Mouse (Mus musculus): ENCODE results near the gene Olfr593. TPM values are rescaled to one million over a fixed set of nuclear protein-coding genes. Genes with fewer than 3 reads are reported as not detected.

Olfr593 gene
- polyA plus RNA-seq, 1 experiment from 2014 or later, result not detected

Small RNAs within 50 kb of the gene (microRNA-seq; reads per million reads assigned to microRNA genes)
- gene Gm25171, result not detected

Other genes with a start within 250 kb of the Olfr593 start
- gene Olfr576, start 249.2 kb upstream of the Olfr593 start, polyA plus RNA-seq (2015; fragmentation: Nextera tagmentation; extraction: Ambion mirVana), result not detected in 2 replicates
- not detected in 2 replicates for gene Olfr577, start 235.9 kb upstream of the Olfr593 start, polyA plus RNA-seq (2015; fragmentation: Nextera tagmentation; extraction: Ambion mirVana)
- not detected in 2 replicates for gene Olfr578, start 222.5 kb upstream of the Olfr593 start, polyA plus RNA-seq (2015; fragmentation: Nextera tagmentation; extraction: Ambion mirVana)
- gene Olfr582, start 173.8 kb upstream of the Olfr593 start, polyA plus RNA-seq (2015; fragmentation: Nextera tagmentation; extraction: Ambion mirVana), result not detected in 2 replicates
- not detected in 2 replicates for gene Olfr583, start 160.6 kb upstream of the Olfr593 start, polyA plus RNA-seq (2015; fragmentation: Nextera tagmentation; extraction: Ambion mirVana)
- gene Olfr584, start 130.0 kb upstream of the Olfr593 start, polyA plus RNA-seq (2015; fragmentation: Nextera tagmentation; extraction: Ambion mirVana), result not detected in 2 replicates
- gene Olfr585, start 114.1 kb upstream of the Olfr593 start, polyA plus RNA-seq (2015; fragmentation: Nextera tagmentation; extraction: Ambion mirVana), result not detected in 2 replicates
- gene Olfr586, start 86.2 kb upstream of the Olfr593 start, polyA plus RNA-seq (2015; fragmentation: Nextera tagmentation; extraction: Ambion mirVana), result 0.04 TPM in 1 of 2 replicates, not detected in the other
- not detected in 2 replicates for gene Olfr588-ps1, start 71.0 kb upstream of the Olfr593 start, polyA plus RNA-seq (2015; fragmentation: Nextera tagmentation; extraction: Ambion mirVana)
- not detected in 2 replicates for gene Olfr589, start 55.5 kb upstream of the Olfr593 start, polyA plus RNA-seq (2015; fragmentation: Nextera tagmentation; extraction: Ambion mirVana)
- not detected in 2 replicates for gene Olfr591, start 33.5 kb upstream of the Olfr593 start, polyA plus RNA-seq (2015; fragmentation: Nextera tagmentation; extraction: Ambion mirVana)
- gene Olfr592, start 27.1 kb upstream of the Olfr593 start, polyA plus RNA-seq (2015; fragmentation: Nextera tagmentation; extraction: Ambion mirVana), result 0.04 TPM in 1 of 2 replicates, not detected in the other
- gene Olfr594, start 5.1 kb downstream of the Olfr593 start, polyA plus RNA-seq (2015; fragmentation: Nextera tagmentation; extraction: Ambion mirVana), result not detected in 2 replicates
- not detected in 2 replicates for gene Usp17ld, start 40.6 kb downstream of the Olfr593 start, polyA plus RNA-seq (2015; fragmentation: Nextera tagmentation; extraction: Ambion mirVana)
- not detected in 2 replicates for gene Olfr596, start 93.8 kb downstream of the Olfr593 start, polyA plus RNA-seq (2015; fragmentation: Nextera tagmentation; extraction: Ambion mirVana)
- not detected in 2 replicates for gene Olfr597, start 104.5 kb downstream of the Olfr593 start, polyA plus RNA-seq (2015; fragmentation: Nextera tagmentation; extraction: Ambion mirVana)
- not detected in 2 replicates for gene Olfr598, start 111.7 kb downstream of the Olfr593 start, polyA plus RNA-seq (2015; fragmentation: Nextera tagmentation; extraction: Ambion mirVana)
- not detected in 2 replicates for gene Olfr599, start 124.1 kb downstream of the Olfr593 start, polyA plus RNA-seq (2015; fragmentation: Nextera tagmentation; extraction: Ambion mirVana)
- gene Olfr600, start 137.8 kb downstream of the Olfr593 start, polyA plus RNA-seq (2015; fragmentation: Nextera tagmentation; extraction: Ambion mirVana), result not detected in 2 replicates
- gene Olfr601, start 150.8 kb downstream of the Olfr593 start, polyA plus RNA-seq (2015; fragmentation: Nextera tagmentation; extraction: Ambion mirVana), result not detected in 2 replicates
- not detected in 2 replicates for gene Olfr603, start 174.3 kb downstream of the Olfr593 start, polyA plus RNA-seq (2015; fragmentation: Nextera tagmentation; extraction: Ambion mirVana)
- gene Usp17lc, start 203.2 kb downstream of the Olfr593 start, polyA plus RNA-seq (2015; fragmentation: Nextera tagmentation; extraction: Ambion mirVana), result not detected in 2 replicates
- gene Olfr605, start 233.6 kb downstream of the Olfr593 start, polyA plus RNA-seq (2015; fragmentation: Nextera tagmentation; extraction: Ambion mirVana), result not detected in 2 replicates
- gene Olfr606, start 237.2 kb downstream of the Olfr593 start, polyA plus RNA-seq (2015; fragmentation: Nextera tagmentation; extraction: Ambion mirVana), result not detected in 2 replicates

Measured in stomach, postnatal 0 days (tissue).